Mouse (Mus musculus) lung, postnatal 0 days (tissue): Measurements from ENCODE around the gene Pard3.

Experiments used
- CTCF ChIP-seq: IDR thresholded peaks from 2 replicates; pipeline ENCODE4 v1.5.1; 2016; ENCODE audit warnings: antibody characterized with exemption, mild to moderate bottlenecking
- EP300 ChIP-seq: IDR thresholded peaks from 2 replicates; pipeline ENCODE4 v1.6.1; 2016; ENCODE audit warnings: antibody characterized with exemption, mild to moderate bottlenecking, control low read depth

DNA sequence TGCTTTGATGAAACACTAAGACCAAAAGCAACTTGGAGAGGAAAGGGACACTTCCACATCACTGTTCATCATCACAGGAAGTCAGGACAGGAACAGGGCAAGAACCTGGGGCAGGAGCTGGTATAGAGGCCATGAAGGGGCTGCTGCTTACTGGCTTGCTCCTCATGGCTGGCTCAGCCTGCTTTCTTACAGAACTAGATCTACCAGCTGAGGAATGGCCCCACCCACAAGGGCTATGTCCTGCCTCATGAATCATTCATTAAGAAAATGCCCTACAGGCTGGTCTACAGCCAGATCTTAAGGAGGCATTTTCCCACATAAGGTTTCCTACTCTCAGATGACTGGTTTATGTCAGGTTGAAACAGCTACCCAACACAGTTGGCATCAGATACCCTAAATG is 342.1 kb downstream of the Pard3 start:
- TF ChIP-seq CTCF: no peak
- TF ChIP-seq EP300: no peak
